Mouse (Mus musculus) left cerebral cortex, postnatal 14 days (tissue): ENCODE measurements at regions not wholly inside any gene's neighbourhood (a gene's known extent, or its start where the extent isn't known, plus 50 kb on each side); places are given as distances from the start of the nearest gene placed in this dataset.
"Not testable (repeated sequence)": the region's sequence is repeated elsewhere in the genome, so short reads cannot be mapped to it uniquely, and the experiment has no call there.

ENCODE experiments used
- DNase-seq, 2 experiments: peaks; one replicate each; pipeline ENCODE4 v3.0.0; 2021 to 2022; ENCODE audit warnings: low spot score in 2 of 2, mixed read lengths in 1 of 2
- intact Hi-C: fragments of 180-260 bp; cut with DNase I; formaldehyde crosslinking; loops from one replicate; pipeline ENCODE4 v1.15.1; 2025

GRCm38 (mm10) chr16:82661015-82661414, 167.2 kb upstream of the Gm21833 start:
- DNase-seq: peak; percentile 23 to 28
- intact Hi-C loops: no loop called here

GRCm38 (mm10) chr16:82674926-82675325, 153.3 kb upstream of the Gm21833 start:
- intact Hi-C loops: no loop called here
- DNase-seq: no peak

- DNase-seq: not testable (repeated sequence)
Observed at GRCm38 (mm10) chr16:82683113-82683512, 145.1 kb upstream of the Gm21833 start.

GRCm38 (mm10) chr16:82700922-82701321, 127.3 kb upstream of the Gm21833 start:
- DNase-seq: no peak
- intact Hi-C loops: no loop called here

More at GRCm38 (mm10) chr16:82683113-82683512, 145.1 kb upstream of the Gm21833 start:
- intact Hi-C loops: not testable (repeated sequence)

- DNase-seq: no peak
Observed at GRCm38 (mm10) chr16:82711161-82711560, 117.0 kb upstream of the Gm21833 start.

GRCm38 (mm10) chr16:82734117-82734516, 94.1 kb upstream of the Gm21833 start:
- intact Hi-C loops: no loop called here
- DNase-seq: peak in 1 of 2 experiments; percentile 6

More at GRCm38 (mm10) chr16:82711161-82711560, 117.0 kb upstream of the Gm21833 start:
- intact Hi-C loops: no loop called here

GRCm38 (mm10) chr16:82758466-82758865, 69.7 kb upstream of the Gm21833 start:
- no peak for DNase-seq
- intact Hi-C loops: no loop called here
